Mouse (Mus musculus) inflammation-experienced regulatory T-cells, adult 16 weeks (primary cell): ENCODE measurements around the gene Gm10073. TPM values are rescaled to one million over a fixed set of nuclear protein-coding genes. Genes with fewer than 3 reads are reported as not detected.

Experiments used
- polyA plus RNA-seq: library from polyadenylated mRNA; unstranded; fragments of 100-300 nt; shearing (Covaris generic); gene quantifications from one replicate; pipeline ENCODE4 v1.2.1, GENCODE M21; 2017

The Gm10073 gene
- polyA plus RNA-seq: 8.0 TPM

DNA sequence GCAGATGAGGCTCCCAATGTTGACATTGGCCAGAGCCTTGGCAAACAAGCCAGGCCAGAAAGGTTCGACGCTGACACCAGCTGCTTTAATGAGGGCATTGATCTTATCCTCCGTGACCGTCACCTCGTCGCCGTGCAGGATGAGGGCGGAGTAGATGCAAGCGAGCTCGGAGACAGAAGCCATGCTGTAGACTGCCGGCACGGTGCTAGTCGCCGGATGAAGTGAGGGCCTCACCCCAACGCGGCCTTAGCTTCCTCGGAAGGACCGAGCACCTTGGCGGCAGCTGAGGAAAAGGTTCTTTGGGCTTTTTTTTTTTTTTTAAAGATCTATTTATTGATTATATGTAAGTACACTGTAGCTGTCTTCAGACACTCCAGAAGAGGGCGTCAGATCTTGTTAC, at the start of gene Gm10073:
Gene Gm10073, minus strand, starts transcription at position 294 of the 400 bp plus-strand sequence.

DNA sequence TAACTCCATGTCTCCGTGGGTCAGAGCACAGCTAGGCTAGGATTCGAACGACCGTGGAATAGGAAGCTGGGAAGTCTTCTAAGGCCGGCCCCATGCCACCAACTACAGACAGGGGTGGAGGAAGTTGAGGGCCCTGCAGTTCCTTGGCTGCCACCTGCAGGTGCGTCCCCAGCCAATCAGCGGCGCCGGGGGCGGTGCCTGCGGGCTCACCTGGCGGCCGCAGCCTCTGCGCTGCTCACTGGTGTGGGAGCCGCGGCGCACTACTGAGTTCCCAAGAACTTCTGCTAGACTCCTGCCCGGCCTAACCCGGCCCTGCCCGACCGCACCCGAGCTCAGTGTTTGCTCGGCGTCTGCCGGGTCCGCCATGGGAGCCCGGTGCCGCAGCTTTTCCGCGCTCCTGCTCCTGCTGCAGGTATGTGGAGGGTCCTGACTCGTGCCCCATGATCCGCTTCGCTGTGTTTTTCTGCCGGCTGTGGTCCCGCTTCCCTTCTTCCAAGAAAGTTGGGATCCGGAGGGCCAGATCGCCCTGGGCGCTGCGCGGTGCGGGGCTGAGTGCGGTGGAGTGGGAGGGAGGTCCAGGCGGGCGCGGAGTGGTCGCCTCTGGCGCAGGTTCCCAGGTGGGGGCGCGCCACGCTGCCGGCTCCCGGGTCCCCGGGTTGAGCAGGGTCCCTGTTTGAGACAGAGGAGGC, 30.0 kb upstream of the Gm10073 start, which contains the start of gene Cdh1:
Gene Cdh1, plus strand, starts transcription at position 221 of the 689 bp plus-strand sequence.

Other genes starting within 250 kb of the Gm10073 start
- gene Smpd3, start 235.5 kb downstream of the Gm10073 start, polyA plus RNA-seq: not detected
- gene Zfp90, start 158.1 kb downstream of the Gm10073 start, polyA plus RNA-seq: 10.0 TPM
- not detected for gene 6030452D12Rik, start 72.9 kb downstream of the Gm10073 start, polyA plus RNA-seq
- not detected for gene Cdh3, start 62.6 kb downstream of the Gm10073 start, polyA plus RNA-seq
- gene Cdh1, start 29.9 kb upstream of the Gm10073 start, polyA plus RNA-seq: 1.1 TPM
- gene Tango6, start 109.6 kb upstream of the Gm10073 start, polyA plus RNA-seq: 13.3 TPM